In the genomic region with DNA sequence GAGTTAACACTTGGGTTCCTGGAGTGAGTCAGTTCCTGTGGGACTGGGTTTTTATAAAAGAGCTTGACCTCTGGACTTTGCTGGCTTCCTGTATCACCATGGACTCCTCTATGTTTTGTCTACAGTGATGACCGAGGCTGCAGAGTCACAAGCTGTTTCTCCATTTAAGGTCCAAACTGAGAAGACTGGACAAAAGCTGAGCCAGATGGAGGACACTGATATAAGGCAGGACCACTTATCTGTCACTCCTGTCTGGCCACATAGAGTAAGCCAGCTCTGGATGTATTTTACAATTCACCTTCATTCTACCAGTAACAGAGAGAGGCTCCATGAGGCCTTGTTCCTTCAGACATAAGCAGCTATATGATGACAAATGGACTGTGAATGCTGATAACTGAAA, we compare ENCODE assay signal across 26 mouse cellular contexts.
DNase-seq lines count a peak whose midpoint lies in the region; ATAC-seq lines count a peak whose summit lies in the region.
"Had no signal": no experiment of that assay in that cellular context is flagged by ENCODE, and none has a peak within 500 bp of the region (broad histone marks: within the 10 kb centered on the region; RNA-seq: fewer than 3 reads in every experiment).

No protein-coding gene starts in this region.

- no peak overlapping the region for H3K4me2 ChIP-seq in liver, embryonic 13.5 days
- no peak overlapping the region for H3K4me2 ChIP-seq in liver, embryonic 16.5 days (ENCODE audit: low read depth, low read length)
- no peak overlapping the region for H3K4me2 ChIP-seq in heart, embryonic 12.5 days
- H3K4me2 ChIP-seq: forebrain, embryonic 12.5 days; forebrain, embryonic 15.5 days; heart, embryonic 11.5 days; heart, embryonic 15.5 days; hindbrain, embryonic 12.5 days; hindbrain, embryonic 15.5 days had no signal

- peak; percentile 11 for DNase-seq in embryo, embryonic 10 days (ENCODE audit: low spot score)
- no peak for DNase-seq in embryo, embryonic 9.5 days (ENCODE audit: extremely low spot score)
- DNase-seq in liver, embryonic 13.5 days = no peak
- DNase-seq in liver = no peak
- no peak for DNase-seq in layer of hippocampus, adult 9-11 months
- DNase-seq: adrenal gland, adult 2 months; adrenal gland, postnatal 14 days; cerebellum, adult 11 months; cerebellum, adult 2 months; cerebellum, adult 9-11 months; cerebellum, postnatal 25 days; embryo, embryonic 11 days; gastrocnemius, postnatal 25 days; heart, adult 2 months; heart, postnatal 10 days; heart, postnatal 4 days had no signal

- 35% methylated on average over 1 of the region's 1 CpGs for WGBS in liver, embryonic 13.5 days (ENCODE audit: insufficient replicate concordance)
- 40% methylated on average over 1 of the region's 1 CpGs for WGBS in liver, embryonic 16.5 days (ENCODE audit: insufficient replicate concordance)
- WGBS in heart, embryonic 12.5 days = 48% methylated on average over 1 of the region's 1 CpGs

- no peaks in the 10 kb centered on the region for H3K36me3 ChIP-seq in liver, embryonic 13.5 days
- H3K36me3 ChIP-seq in liver, embryonic 16.5 days (ENCODE audit: control insufficient read depth, insufficient read depth) = no peaks in the 10 kb centered on the region
- no peaks in the 10 kb centered on the region for H3K36me3 ChIP-seq in heart, embryonic 12.5 days
- H3K36me3 ChIP-seq: forebrain, embryonic 12.5 days; forebrain, embryonic 15.5 days; heart, embryonic 15.5 days; hindbrain, embryonic 12.5 days; hindbrain, embryonic 15.5 days had no signal

- H3K27me3 ChIP-seq in liver, embryonic 13.5 days = no peaks in the 10 kb centered on the region
- no peaks in the 10 kb centered on the region for H3K27me3 ChIP-seq in liver, embryonic 16.5 days (ENCODE audit: control insufficient read depth, insufficient read depth, low read depth, low read length)
- no peaks in the 10 kb centered on the region for H3K27me3 ChIP-seq in heart, embryonic 12.5 days (replicated peaks)
- H3K27me3 ChIP-seq: forebrain, embryonic 12.5 days; forebrain, embryonic 15.5 days; heart, embryonic 15.5 days; hindbrain, embryonic 12.5 days; hindbrain, embryonic 15.5 days had no signal

- no peak overlapping the region for H3K9ac ChIP-seq in liver, embryonic 13.5 days
- no peak overlapping the region for H3K9ac ChIP-seq in liver, embryonic 16.5 days (ENCODE audit: low read depth, low read length)
- H3K9ac ChIP-seq in heart, embryonic 12.5 days = no peak overlapping the region
- H3K9ac ChIP-seq: forebrain, embryonic 12.5 days; forebrain, embryonic 15.5 days; heart, embryonic 15.5 days; hindbrain, embryonic 12.5 days; hindbrain, embryonic 15.5 days had no signal

- ATAC-seq in liver, embryonic 13.5 days (ENCODE audit: low read depth) = peak; percentile 55
- ATAC-seq in erythroblast, adult 5-6 weeks (replicated peaks; ENCODE audit: low FRiP score, poor library complexity, severe bottlenecking) = peak; percentile 59
- ATAC-seq in liver, embryonic 16.5 days (ENCODE audit: low read depth) = peak; percentile 53
- ATAC-seq in heart, embryonic 12.5 days (ENCODE audit: insufficient number of reproducible peaks, low FRiP score) = no peak
- ATAC-seq: CD4-positive, CD25-positive, alpha-beta regulatory T cell, adult 4 months; forebrain, embryonic 15.5 days had no signal

- no peaks in the 10 kb centered on the region for H3K9me3 ChIP-seq in liver, embryonic 13.5 days (replicated peaks)
- no peaks in the 10 kb centered on the region for H3K9me3 ChIP-seq in liver, embryonic 16.5 days (replicated peaks; ENCODE audit: control insufficient read depth, low read length)
- H3K9me3 ChIP-seq in heart, embryonic 12.5 days (replicated peaks) = no peaks in the 10 kb centered on the region
- H3K9me3 ChIP-seq: forebrain, embryonic 12.5 days; forebrain, embryonic 15.5 days; heart, embryonic 15.5 days; hindbrain, embryonic 12.5 days; hindbrain, embryonic 15.5 days had no signal

- H3K4me3 ChIP-seq in liver, embryonic 13.5 days (replicated peaks) = no peak overlapping the region
- no peak overlapping the region for H3K4me3 ChIP-seq in liver, embryonic 16.5 days (ENCODE audit: low read depth, low read length)
- H3K4me3 ChIP-seq in heart, embryonic 12.5 days = no peak overlapping the region
- H3K4me3 ChIP-seq: forebrain, embryonic 12.5 days; forebrain, embryonic 15.5 days; heart, adult 2 months; heart, embryonic 15.5 days; hindbrain, embryonic 12.5 days; hindbrain, embryonic 15.5 days had no signal

- peaks cover 19% of the 10 kb centered on the region for H3K4me1 ChIP-seq in liver, embryonic 13.5 days (replicated peaks)
- peaks cover 12% of the 10 kb centered on the region for H3K4me1 ChIP-seq in liver, embryonic 16.5 days (ENCODE audit: control insufficient read depth, low read depth, low read length)
- H3K4me1 ChIP-seq in heart, embryonic 12.5 days (replicated peaks) = peaks cover 4% of the 10 kb centered on the region
- H3K4me1 ChIP-seq: hindbrain, embryonic 15.5 days had no signal

- H3K27ac ChIP-seq in liver, embryonic 13.5 days = no peak overlapping the region
- no peak overlapping the region for H3K27ac ChIP-seq in liver, embryonic 16.5 days (ENCODE audit: low read length)
- no peak overlapping the region for H3K27ac ChIP-seq in heart, embryonic 12.5 days (ENCODE audit: poor library complexity, severe bottlenecking)
- H3K27ac ChIP-seq: forebrain, embryonic 12.5 days; forebrain, embryonic 15.5 days; heart, adult 2 months; heart, embryonic 15.5 days; hindbrain, embryonic 12.5 days; hindbrain, embryonic 15.5 days had no signal
